Comparison of ENCODE assay signal across 28 mouse cellular contexts in genomic region chr12:50764457-50764856, GRCm38 (mm10).
DNase-seq lines count a peak whose midpoint lies in the region; ATAC-seq and TF ChIP-seq lines count a peak whose summit lies in the region.
"Had no signal": no experiment of that assay in that cellular context is flagged by ENCODE, and none has a peak within 500 bp of the region (broad histone marks: within the 10 kb centered on the region; RNA-seq: fewer than 3 reads in every experiment).

No protein-coding gene starts in this region.

- TF ChIP-seq POLR2A in embryonic fibroblast, embryonic 13.5 days (IDR thresholded peaks at IDR 0.05; ENCODE audit: low read depth, low read length): no peak

- no peak for ATAC-seq in granulocyte monocyte progenitor cell, adult 5-6 weeks (replicated peaks; ENCODE audit: poor library complexity, severe bottlenecking)
- ATAC-seq: forebrain, embryonic 15.5 days; hindbrain, postnatal 0 days; intestine, postnatal 0 days; liver, embryonic 12.5 days; midbrain, embryonic 16.5 days; Patski had no signal

- DNase-seq in frontal cortex, adult 2 months (ENCODE audit: extremely low spot score in 1 of 2, low spot score in 1 of 2): peak; percentile 37 to 72
- no peak for DNase-seq in frontal cortex, postnatal 25 days (ENCODE audit: low spot score in 2 of 2)
- DNase-seq in Muller cell, postnatal 12 days (ENCODE audit: inconsistent ontology term): peak; percentile 3
- DNase-seq in left cerebral cortex, postnatal 36 days (ENCODE audit: low spot score in 2 of 2): peak; percentile 25 to 37
- no peak for DNase-seq in retina, postnatal 1 day
- DNase-seq: adrenal gland, postnatal 36 days; cerebellum, adult 18-20 months; cerebellum, postnatal 14 days; gastrocnemius, postnatal 10 days; heart, adult 18-20 months; heart, postnatal 14 days; kidney, postnatal 36 days; layer of hippocampus, postnatal 36 days; lung, adult 18-20 months; lung, postnatal 10 days; thymus, adult 2 months had no signal

- H3K4me1 ChIP-seq in embryonic fibroblast, embryonic 13.5 days (ENCODE audit: control insufficient read depth, insufficient read depth, low read length): peaks cover 5% of the 10 kb centered on the region
- H3K4me1 ChIP-seq: heart, embryonic 13.5 days; limb, embryonic 13.5 days; liver, embryonic 12.5 days had no signal

- peak overlapping the region; percentile 82; the same call in 1 of the 2 replicates for H3K27ac ChIP-seq in embryonic fibroblast, embryonic 13.5 days (ENCODE audit: insufficient read depth, low read length)
- H3K27ac ChIP-seq: heart, embryonic 13.5 days; hindbrain, postnatal 0 days; limb, embryonic 13.5 days; liver, embryonic 12.5 days; midbrain, embryonic 10.5 days had no signal

- no peak overlapping the region for H3K4me3 ChIP-seq in embryonic fibroblast, embryonic 13.5 days (ENCODE audit: insufficient read depth, low read length)
- H3K4me3 ChIP-seq: forebrain, embryonic 15.5 days; heart, embryonic 13.5 days; limb, embryonic 13.5 days; liver, embryonic 12.5 days; midbrain, embryonic 10.5 days; myocyte had no signal

- intact Hi-C loops in left cerebral cortex, postnatal 36 days (cut with DNase I): no loop called here

- no peak for TF ChIP-seq CTCF in embryonic fibroblast, embryonic 13.5 days (IDR thresholded peaks at IDR 0.05; ENCODE audit: borderline replicate concordance, insufficient read depth, low read length)

Comparison
In these comparisons a context has a peak if more than half of its experiments do, and no peak if none do; other contexts are left out.
1. DNase-seq: peak in frontal cortex, adult 2 months (2 of 2), Muller cell, postnatal 12 days (single experiment) and left cerebral cortex, postnatal 36 days (2 of 2); none in frontal cortex, postnatal 25 days (0 of 2) and retina, postnatal 1 day (single experiment).